Mouse (Mus musculus) layer of hippocampus, postnatal 10 days (tissue): Measurements from ENCODE around the gene Palm. TPM values are rescaled to one million over a fixed set of nuclear protein-coding genes. Genes with fewer than 3 reads are reported as not detected.

ENCODE experiments used
- DNase-seq, 2 experiments: peaks; one replicate each; pipeline ENCODE4 v3.0.0; 2021; ENCODE audit warnings: low spot score in 2 of 2
- total RNA-seq, 2 experiments: library from RNA; stranded (reverse); gene quantifications; 2 replicates each; pipeline ENCODE4 v1.2.3; 2021

The Palm gene
- total RNA-seq, 2 experiments from 2014 or later = 392 to 395 TPM

DNA sequence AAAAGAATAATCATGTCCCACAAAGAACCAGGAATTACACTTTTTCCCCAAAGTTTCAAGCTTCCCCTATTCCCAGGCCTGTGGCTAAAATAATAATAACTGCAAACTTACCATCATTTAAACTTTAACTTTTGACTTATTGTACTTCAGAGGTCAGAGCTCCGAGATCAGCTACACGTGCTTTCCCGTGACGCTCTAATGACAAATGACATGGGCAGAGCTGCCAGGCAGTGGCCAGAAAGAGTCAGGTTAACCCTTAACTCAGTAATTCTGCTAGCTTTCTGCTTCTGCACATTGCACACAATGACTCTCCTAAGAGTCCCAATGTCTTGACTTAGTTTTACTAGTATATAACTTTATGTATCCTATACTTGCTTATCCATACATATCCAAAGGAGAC is 24.0 kb upstream of the Palm start:
- no peak for DNase-seq

GRCm38 (mm10) chr10:79772320-79772719 is 21.1 kb upstream of the Palm start:
- no peak for DNase-seq

- no peak for DNase-seq
Measured at GRCm38 (mm10) chr10:79773208-79773607, 20.2 kb upstream of the Palm start.

DNA sequence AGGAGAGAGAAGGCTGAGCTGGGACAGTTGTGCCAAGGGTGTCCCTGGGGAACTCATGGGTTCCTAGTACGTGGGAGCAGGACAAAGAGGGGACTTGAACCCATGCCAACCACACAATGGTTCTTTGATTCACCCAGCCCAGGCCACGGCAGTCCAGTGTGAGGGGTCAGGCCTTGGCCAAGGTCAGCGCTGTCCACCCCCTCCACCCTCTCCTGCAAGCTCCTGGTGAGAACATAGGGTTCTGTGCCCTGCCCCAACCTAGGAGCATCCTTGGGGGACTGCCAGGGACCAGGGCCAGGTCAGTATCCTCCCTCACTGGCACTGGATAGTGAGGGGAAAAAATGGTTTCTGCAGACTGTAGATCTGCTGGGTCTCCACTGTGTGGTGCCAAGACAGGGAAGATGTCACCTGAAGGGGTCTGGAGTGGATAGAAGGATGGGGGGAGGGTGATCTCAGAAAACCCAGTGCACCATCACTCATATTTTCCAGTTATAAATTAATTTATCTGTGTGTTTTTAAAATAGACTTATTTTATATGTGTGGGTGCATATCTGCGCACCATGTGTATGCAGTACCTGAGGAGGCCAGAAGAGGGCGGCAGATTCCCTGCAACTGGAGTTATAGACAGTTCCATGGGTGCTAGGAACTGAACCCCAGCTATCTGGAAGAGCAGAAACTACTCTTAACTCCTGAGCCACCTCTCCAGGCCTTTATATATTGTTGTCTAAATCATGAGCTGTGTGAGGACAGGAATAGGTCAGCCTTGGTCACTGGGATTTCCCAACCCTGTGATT is 18.7 kb upstream of the Palm start:
- no peak for DNase-seq

GRCm38 (mm10) chr10:79777103-79777531 is 16.3 kb upstream of the Palm start, which contains the start of gene Fstl3:
Gene Fstl3, plus strand, starts transcription at chr10:79777272.
- no peak for DNase-seq

DNA sequence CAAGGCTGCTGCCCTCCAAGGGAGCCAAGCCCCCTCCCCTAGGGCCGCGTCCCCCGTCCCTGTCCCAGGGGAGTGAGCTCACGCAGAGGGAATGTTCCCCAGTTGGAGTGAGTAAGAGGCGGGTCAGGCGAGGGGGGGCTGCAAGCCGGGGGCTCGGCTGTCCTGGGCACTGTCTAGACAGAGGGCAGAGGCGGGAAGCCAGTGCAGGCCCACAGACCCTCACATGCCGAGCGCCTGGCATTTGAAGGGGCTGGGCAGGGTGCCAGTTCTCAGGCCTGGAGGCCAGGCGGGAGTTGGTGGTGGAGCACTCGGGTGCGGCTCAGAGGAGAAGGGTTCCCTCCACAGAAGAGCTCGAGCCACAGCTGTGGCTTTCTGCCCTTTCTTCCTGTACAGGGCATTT is 15.4 kb upstream of the Palm start:
- peak in 1 of 2 experiments; percentile 40 for DNase-seq

GRCm38 (mm10) chr10:79779193-79779592 is 14.2 kb upstream of the Palm start:
- DNase-seq = no peak

DNA sequence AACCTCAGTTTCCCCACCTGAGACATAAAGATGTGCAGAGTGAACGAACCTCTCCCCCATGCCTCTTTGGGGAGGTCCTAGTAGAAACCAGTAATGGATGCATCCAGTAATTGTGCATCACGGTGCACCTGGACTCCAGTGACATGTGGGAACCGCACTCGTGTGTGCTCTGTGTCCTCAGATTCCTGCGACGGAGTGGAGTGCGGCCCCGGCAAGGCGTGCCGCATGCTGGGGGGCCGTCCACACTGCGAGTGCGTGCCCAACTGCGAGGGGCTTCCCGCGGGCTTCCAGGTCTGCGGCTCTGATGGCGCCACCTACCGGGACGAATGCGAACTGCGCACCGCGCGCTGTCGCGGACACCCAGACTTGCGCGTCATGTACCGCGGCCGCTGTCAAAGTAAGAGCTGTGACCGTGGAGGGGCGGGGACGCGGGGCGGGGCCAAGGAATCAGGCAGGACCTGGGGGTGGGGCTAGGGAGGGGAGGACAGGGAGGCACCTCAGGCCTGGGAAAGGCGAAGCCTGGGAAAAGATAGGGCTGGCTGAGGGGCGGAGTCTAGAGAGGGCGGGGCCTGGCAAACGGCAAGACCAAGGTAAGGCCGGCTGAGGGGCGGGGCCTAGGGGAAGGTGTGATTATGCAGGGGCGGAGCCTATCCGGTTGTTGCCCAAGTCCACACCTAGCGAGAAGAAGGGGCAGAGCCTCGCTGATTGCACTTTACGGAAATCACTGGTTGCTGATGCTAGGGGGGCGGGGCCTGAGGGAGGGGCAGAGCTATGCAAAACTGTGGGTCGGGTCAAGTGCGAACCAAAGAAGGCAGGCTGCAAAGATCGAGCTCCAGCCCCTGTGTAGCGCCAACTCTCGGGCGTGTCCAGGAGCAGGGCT is 13.3 kb upstream of the Palm start:
- DNase-seq = peak; percentile 98

DNA sequence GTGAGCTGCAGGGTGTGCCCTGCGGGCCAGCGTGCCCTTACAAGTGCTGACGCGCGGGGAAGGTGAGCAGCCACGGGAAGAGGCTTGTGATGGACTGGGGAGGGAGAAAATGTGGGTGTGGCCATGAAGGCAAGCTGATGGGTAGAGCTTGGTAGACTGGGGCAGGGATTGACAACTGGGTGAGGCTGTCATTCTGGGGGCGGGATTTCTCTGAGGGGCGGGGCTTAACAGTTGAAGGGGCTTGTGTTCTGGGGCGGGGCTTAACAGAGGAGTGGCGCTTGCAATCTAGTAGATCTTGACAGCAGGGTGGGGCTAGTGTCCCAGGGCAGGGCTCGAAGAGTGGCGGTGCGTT is 12.7 kb upstream of the Palm start:
- DNase-seq = no peak

GRCm38 (mm10) chr10:79781139-79781538 is 12.2 kb upstream of the Palm start:
- DNase-seq = no peak

GRCm38 (mm10) chr10:79781956-79782355 is 11.4 kb upstream of the Palm start:
- DNase-seq = no peak

DNA sequence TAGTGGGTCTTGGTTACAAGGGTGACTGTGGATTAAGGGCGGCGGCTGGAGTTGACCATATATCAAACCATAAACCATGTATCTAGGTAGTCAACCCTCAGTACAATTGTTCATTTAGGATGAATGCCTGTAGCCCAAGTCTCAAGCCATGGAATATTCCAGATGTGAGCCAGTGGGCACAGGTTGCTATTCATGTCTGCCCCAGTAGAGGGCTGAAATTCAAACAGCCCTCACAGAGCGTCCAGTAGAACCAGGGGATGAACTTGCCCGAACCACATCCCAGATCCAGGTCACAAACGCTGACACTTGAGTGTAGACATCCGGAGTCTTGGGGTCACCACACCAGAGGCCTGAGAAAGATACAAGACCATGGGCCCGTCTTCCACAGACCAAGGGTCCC is 10.3 kb upstream of the Palm start:
- no peak for DNase-seq

DNA sequence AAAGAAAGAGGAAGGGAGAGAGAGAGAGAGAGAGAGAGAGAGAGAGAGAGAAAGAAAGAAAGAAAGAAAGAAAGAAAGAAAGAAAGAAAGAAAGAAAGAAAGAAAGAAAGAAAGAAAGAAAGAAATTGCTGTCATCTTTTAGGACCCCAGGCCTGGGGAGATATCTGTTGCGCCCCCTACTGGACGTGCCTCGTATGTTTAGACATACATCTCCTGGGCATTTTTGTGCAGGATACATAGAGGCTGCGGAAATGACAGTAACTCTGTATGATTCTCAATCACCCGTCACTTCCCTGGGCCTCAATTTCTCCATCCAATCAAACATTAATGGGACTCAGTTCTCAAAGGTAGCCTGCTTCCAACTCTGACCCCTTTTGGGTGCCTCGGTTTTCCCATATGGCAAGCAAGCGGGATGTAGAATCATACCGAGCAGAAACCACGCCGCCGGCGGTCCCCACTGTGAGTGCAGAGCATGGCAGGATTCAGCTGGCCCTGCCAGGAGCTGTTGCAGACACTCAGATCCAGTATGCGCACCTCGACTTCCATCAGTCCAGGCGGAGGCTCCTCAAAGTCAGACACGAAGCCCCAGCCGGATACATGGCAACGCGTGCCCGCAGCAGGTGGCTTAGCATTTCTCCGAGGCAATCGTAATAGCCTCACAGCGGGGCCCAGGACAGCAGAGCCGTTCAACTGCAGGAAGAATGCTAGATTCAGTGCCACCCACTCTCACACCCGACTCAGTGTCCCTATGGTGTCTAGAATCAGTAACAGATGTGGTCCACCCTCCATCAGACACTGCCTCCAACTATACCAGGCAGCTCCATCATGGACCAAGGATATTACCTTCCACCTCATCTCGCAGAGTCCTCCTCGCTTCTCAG is 9.2 kb upstream of the Palm start:
- no peak for DNase-seq

GRCm38 (mm10) chr10:79788386-79789158 is 4.8 kb upstream of the Palm start:
- DNase-seq = peak; percentile 84 to 88

- DNase-seq = no peak
Measured at GRCm38 (mm10) chr10:79789581-79789980, 3.8 kb upstream of the Palm start.

- no peak for DNase-seq
Measured at GRCm38 (mm10) chr10:79790861-79791260, 2.5 kb upstream of the Palm start, which contains the start of gene Prss57. Gene Prss57, minus strand, starts transcription at chr10:79790961.

DNA sequence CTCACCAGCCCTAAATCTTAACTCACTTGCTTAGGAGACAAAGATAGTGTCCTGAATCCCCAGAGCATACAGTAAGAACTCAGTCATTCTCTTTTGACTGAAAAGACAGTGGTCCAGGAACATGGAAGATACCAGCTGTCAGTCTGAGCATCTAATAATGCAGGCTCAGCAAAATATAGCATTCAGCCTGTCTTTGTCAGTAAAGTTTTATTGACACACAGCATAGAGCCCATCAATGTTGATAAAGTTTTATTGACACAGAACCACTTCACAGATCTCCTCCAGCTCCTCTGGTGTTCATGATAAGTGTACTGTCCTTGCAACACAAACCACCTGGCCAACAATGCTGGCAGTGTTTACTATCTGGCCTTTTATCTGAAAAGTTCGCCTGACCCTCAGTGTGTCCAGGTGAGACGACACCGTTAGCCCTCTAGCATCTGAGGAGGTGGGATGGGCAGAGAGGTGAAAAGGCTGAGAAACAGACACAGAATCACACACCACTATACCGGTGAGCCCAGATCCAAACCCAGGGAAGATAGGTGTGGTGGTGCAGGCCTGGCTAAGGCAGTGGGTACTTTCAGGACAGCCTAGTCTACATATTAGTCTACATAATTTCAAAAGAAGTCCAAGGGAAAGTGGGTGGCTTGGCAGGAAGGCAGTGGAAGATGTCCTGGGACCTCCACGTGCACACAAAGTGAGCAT is 882 bp upstream of the Palm start:
- DNase-seq = no peak

DNA sequence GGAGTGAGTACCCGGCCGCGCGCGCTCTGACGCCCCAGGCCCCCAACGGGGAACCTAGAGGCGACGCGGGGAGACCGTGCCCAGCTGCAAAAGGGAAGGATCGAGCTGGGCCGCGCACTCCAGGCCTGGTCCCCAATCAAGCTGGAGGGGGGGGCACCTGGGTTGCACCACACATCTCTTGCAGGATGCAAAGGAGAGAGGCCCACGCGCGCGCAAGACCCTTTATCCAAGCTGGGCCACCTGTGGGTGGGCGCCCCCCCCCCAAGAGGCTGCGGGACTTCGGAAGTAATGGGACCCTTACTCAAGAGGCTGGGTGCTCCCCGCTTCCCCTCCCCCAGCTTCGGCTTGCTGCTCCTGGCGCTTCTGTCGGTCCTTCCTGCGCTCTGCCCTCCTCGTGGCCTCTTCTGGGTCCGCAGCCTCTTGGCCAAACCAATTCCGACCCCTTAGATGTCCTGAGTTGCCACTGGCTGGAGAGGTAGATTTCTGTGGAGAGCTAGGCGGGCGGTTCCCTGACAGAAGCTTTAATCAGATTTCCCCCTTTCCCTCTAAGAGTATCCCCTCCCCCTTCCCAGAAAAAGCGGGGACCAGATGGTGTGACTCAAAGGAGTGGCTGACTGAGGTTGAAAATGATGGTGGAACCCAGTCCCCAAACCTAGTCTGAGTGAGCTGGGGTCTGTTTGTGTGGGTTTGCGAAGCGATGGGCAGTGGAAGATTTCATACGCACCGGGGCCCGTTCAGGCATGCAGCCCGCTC is 542 bp downstream of the Palm start:
- peak; percentile 41 to 60 for DNase-seq

DNA sequence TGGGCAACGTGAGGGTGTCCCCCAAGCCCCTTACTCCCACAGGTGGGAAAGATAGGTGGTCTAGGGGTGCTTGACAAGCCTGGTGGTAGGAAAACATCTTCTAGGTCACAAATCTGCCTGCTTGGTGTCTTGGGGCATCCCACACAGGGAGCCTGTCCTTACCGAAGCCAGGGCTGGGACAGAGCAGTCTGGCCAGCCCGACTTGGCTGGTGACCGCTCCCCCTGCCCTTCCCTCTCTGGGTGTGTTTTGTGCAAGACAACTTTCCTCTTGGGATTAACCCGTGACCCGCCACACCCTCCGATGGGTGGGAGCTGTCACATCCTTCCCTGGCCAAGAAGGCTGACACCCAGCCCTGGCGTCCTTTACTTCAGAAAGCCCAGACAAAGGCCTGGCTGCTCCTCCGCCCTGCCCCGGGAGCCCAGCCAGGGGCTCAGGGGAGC is 1.1 kb downstream of the Palm start:
- peak; percentile 41 to 52 for DNase-seq
